Mouse (Mus musculus) hindbrain, postnatal 0 days (tissue): ENCODE results near the gene Col6a3. TPM values are rescaled to one million over a fixed set of nuclear protein-coding genes. Genes with fewer than 3 reads are reported as not detected.

Source experiments
- ATAC-seq: fragments of 200-750 bp; cut with Nextera tagmentation; 2 replicates; pipeline ENCODE4 v1.8.0; 2017; ENCODE audit warnings: mild to moderate bottlenecking, moderate TSS enrichment, moderate library complexity
- DNase-seq: peaks from one replicate; pipeline ENCODE4 v3.0.0-alpha.2; 2015; ENCODE audit warnings: low spot score
- H3K27ac ChIP-seq: fragments of 300-500 bp; sonication (generic); 2 replicates; pipeline ENCODE4 v1.5.1; 2014; ENCODE audit warnings: mild to moderate bottlenecking
- H3K27me3 ChIP-seq: fragments of 300-500 bp; sonication (generic); 2 replicates; pipeline ENCODE4 v1.6.1; 2014; ENCODE audit warnings: low read length, mixed read lengths; ENCODE audit not compliant: insufficient read depth
- H3K36me3 ChIP-seq: fragments of 300-500 bp; sonication (generic); 2 replicates; pipeline ENCODE4 v1.6.1; 2014; ENCODE audit warnings: low read length, mixed read lengths; ENCODE audit not compliant: insufficient read depth
- H3K4me1 ChIP-seq: fragments of 300-500 bp; sonication (generic); 2 replicates; pipeline ENCODE4 v1.6.1; 2014; ENCODE audit warnings: antibody characterized with exemption, low read length, mixed read lengths; ENCODE audit not compliant: insufficient read depth
- H3K4me2 ChIP-seq: fragments of 300-500 bp; sonication (generic); 2 replicates; pipeline ENCODE4 v1.6.1; 2014; ENCODE audit warnings: low read depth, mild to moderate bottlenecking, low read length, moderate library complexity, mixed read lengths
- H3K4me3 ChIP-seq: fragments of 300-500 bp; sonication (generic); 2 replicates; pipeline ENCODE4 v1.5.1; 2014; ENCODE audit warnings: low read length
- H3K9ac ChIP-seq: fragments of 300-500 bp; sonication (generic); replicated peaks from 2 replicates; pipeline ENCODE4 v1.6.1; 2014; ENCODE audit warnings: mild to moderate bottlenecking, low read length, moderate library complexity, mixed read lengths
- H3K9me3 ChIP-seq: fragments of 300-500 bp; sonication (generic); 2 replicates; pipeline ENCODE4 v1.6.1; 2016; ENCODE audit warnings: low read length, mixed read lengths
- CTCF ChIP-seq: IDR thresholded peaks from 2 replicates; pipeline ENCODE4 v1.5.1; 2016; ENCODE audit warnings: antibody characterized with exemption, control low read depth, low read depth
- WGBS: fragments of 180-500 bp; shearing (Covaris S2); extraction: QIAGEN DNeasy Blood & Tissue Kit; methylation state at CpG from one replicate; pipeline ENCODE4 v1.1.7; 2014; 5-methylcytosine and 5-hydroxymethylcytosine counted together
- polyA plus RNA-seq: library from polyadenylated mRNA; unstranded; fragments of >200 nt; fragmentation: Nextera tagmentation; extraction: Ambion mirVana; gene quantifications from 2 replicates; pipeline ENCODE4 v1.2.1, GENCODE M21; 2015
- total RNA-seq: library from RNA; depleted of rRNA; stranded (reverse); fragments of >200 nt; gene quantifications from 2 replicates; pipeline ENCODE4 v1.2.3, GENCODE M21; 2014

The Col6a3 gene
- total and polyA plus RNA-seq, 2 experiments from 2014 or later = 4.9 to 19.2 TPM

GRCm38 (mm10) chr1:90801067-90801466 lies 42.7 kb downstream of the Col6a3 start:
- no peak for TF ChIP-seq CTCF
- ATAC-seq (no peak), DNase-seq (no peak)
- WGBS = 89% methylated on average over 13 of the region's 13 CpGs
- H3K27me3 ChIP-seq = no peaks in the 10 kb centered on the region
- H3K9ac ChIP-seq = no peak overlapping the region
- H3K4me1 ChIP-seq = peaks cover 5% of the 10 kb centered on the region; the same call in 1 of the 2 replicates
- no peak overlapping the region for H3K4me2 ChIP-seq
- no peak overlapping the region for H3K27ac ChIP-seq
- no peak overlapping the region for H3K4me3 ChIP-seq
- no peaks in the 10 kb centered on the region for H3K36me3 ChIP-seq
- no peaks in the 10 kb centered on the region for H3K9me3 ChIP-seq

DNA sequence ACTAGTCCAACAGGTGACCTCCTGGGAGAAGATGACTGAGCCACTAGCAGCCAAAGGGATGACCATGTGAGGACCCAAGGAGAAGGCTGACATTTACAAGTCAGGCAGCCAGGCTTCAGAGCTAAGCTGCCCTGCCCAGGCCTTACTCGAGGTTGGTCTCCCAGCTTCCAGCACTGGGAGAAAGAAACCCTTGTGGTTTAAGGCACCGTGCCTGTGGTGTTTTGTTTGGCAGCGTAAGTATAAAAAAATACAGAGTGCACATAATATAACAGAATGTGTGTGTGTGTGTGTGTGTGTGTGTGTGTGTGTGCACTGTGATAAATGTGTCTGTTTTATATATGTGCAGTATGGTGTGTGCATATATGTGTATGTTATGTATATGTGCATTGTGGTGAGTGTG lies 43.3 kb downstream of the Col6a3 start:
- no peak overlapping the region for H3K27ac ChIP-seq
- H3K9me3 ChIP-seq = no peaks in the 10 kb centered on the region
- TF ChIP-seq CTCF = no peak
- no peak overlapping the region for H3K4me3 ChIP-seq
- H3K36me3 ChIP-seq = no peaks in the 10 kb centered on the region
- 85% methylated on average over 3 of the region's 3 CpGs for WGBS
- peaks cover 5% of the 10 kb centered on the region; the same call in 1 of the 2 replicates for H3K4me1 ChIP-seq
- H3K4me2 ChIP-seq = no peak overlapping the region
- no peak overlapping the region for H3K9ac ChIP-seq
- no peak for ATAC-seq
- no peaks in the 10 kb centered on the region for H3K27me3 ChIP-seq
- no peak for DNase-seq

DNA sequence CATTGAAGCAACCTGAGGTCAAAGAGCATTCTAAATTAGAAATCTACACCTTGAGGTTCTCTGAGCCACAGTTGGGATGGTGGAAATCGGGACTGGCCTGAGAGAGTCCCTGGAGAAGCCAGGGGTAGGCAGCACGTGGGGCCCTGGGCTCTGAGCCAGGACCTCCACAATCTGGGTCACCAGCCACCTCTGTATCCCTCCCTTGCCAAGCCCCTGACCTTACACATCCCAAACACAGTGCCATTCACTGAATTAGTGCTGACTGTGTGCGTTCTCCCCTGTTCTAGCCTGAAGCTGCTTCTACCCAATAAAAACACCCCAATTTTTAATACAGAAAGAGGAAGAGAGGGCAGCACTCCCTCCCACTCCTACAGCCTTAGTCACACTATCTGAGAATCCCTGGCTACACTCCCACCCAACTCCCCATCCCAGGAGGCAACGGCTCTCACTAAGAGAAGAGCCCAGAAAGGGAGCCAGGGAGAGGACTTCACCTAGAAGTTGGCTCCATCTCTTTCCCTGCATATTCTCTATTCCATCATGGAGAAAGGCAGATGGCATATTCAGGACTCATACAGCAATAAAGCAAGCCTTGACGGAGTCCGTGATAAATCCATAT lies 46.4 kb downstream of the Col6a3 start:
- WGBS = 63% methylated on average over 6 of the region's 6 CpGs
- DNase-seq (no peak), ATAC-seq (0 out of 2 replicates have a peak, but pooled peaks have one; percentile 29)
- H3K36me3 ChIP-seq = no peaks in the 10 kb centered on the region
- H3K27ac ChIP-seq = no peak overlapping the region
- H3K27me3 ChIP-seq = no peaks in the 10 kb centered on the region
- TF ChIP-seq CTCF = no peak
- no peaks in the 10 kb centered on the region for H3K9me3 ChIP-seq
- no peak overlapping the region for H3K9ac ChIP-seq
- peaks cover 5% of the 10 kb centered on the region; the same call in 1 of the 2 replicates for H3K4me1 ChIP-seq
- H3K4me2 ChIP-seq = no peak overlapping the region
- no peak overlapping the region for H3K4me3 ChIP-seq

GRCm38 (mm10) chr1:90793368-90793767 lies 50.4 kb downstream of the Col6a3 start:
- WGBS = 92% methylated on average over 4 of the region's 4 CpGs
- Histone ChIP-seq H3K4me1 (peaks cover 5% of the 10 kb centered on the region; the same call in 1 of the 2 replicates), H3K4me3 (no peak overlapping the region), H3K27ac (no peak overlapping the region), H3K27me3 (no peaks in the 10 kb centered on the region), H3K4me2 (no peak overlapping the region), H3K36me3 (no peaks in the 10 kb centered on the region), H3K9me3 (no peaks in the 10 kb centered on the region), H3K9ac (no peak overlapping the region)
- DNase-seq = no peak
- ATAC-seq = no peak
- TF ChIP-seq CTCF = no peak

- Histone ChIP-seq H3K27ac (no peak overlapping the region), H3K4me3 (no peak overlapping the region), H3K9ac (no peak overlapping the region), H3K4me2 (no peak overlapping the region), H3K9me3 (no peaks in the 10 kb centered on the region), H3K36me3 (no peaks in the 10 kb centered on the region), H3K4me1 (no peaks in the 10 kb centered on the region), H3K27me3 (no peaks in the 10 kb centered on the region)
- WGBS = 87% methylated on average over 4 of the region's 4 CpGs
- ATAC-seq (no peak), DNase-seq (no peak)
- no peak for TF ChIP-seq CTCF
Measured at GRCm38 (mm10) chr1:90790925-90791324, 52.8 kb downstream of the Col6a3 start.

GRCm38 (mm10) chr1:90789506-90789905 lies 54.3 kb downstream of the Col6a3 start:
- no peak for ATAC-seq
- Histone ChIP-seq H3K4me1 (no peaks in the 10 kb centered on the region), H3K4me3 (no peak overlapping the region)

DNA sequence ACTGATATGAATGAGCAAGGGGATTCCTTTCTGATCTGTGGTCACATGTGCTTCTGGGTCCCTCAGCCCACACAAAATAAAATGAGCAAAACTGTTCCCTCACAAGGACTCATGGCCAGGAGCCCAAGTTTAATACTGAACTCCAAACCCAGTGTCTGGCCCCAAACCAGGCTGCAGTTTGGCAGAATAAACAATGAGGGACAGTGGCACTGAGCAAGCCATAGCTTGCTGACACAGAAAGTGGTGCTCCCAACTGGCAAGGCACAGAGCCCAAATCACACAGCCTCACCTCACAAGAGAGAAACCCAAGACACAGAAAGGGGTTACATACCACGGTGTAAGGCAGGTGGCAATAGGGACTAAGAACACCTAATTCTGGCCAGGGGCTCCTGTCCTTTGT lies 63.3 kb downstream of the Col6a3 start:
- H3K9me3 ChIP-seq = no peaks in the 10 kb centered on the region
- 72% methylated on average over 1 of the region's 1 CpGs for WGBS
- no peaks in the 10 kb centered on the region for H3K4me1 ChIP-seq
- peak; percentile 34 for DNase-seq
- H3K27me3 ChIP-seq = no peaks in the 10 kb centered on the region
- no peak overlapping the region for H3K27ac ChIP-seq
- no peak overlapping the region for H3K4me2 ChIP-seq
- no peak for TF ChIP-seq CTCF
- no peak for ATAC-seq
- no peak overlapping the region for H3K4me3 ChIP-seq
- no peak overlapping the region for H3K9ac ChIP-seq
- H3K36me3 ChIP-seq = no peaks in the 10 kb centered on the region

More at GRCm38 (mm10) chr1:90789506-90789905, 54.3 kb downstream of the Col6a3 start:
- 81% methylated on average over 6 of the region's 6 CpGs for WGBS
- Histone ChIP-seq H3K27me3 (no peaks in the 10 kb centered on the region), H3K9me3 (no peaks in the 10 kb centered on the region), H3K27ac (no peak overlapping the region), H3K36me3 (no peaks in the 10 kb centered on the region), H3K4me2 (no peak overlapping the region), H3K9ac (no peak overlapping the region)
- no peak for DNase-seq
- TF ChIP-seq CTCF = no peak
